Mouse (Mus musculus): Measurements from ENCODE around the gene Tmub2. TPM values are rescaled to one million over a fixed set of nuclear protein-coding genes. Genes with fewer than 3 reads are reported as not detected.
A peak's percentile ranks its signal among the peaks of the same experiment; 100 is the strongest.

Tmub2 gene
- polyA plus RNA-seq, 1 experiment from 2014 or later, result 40.9 TPM

DNA sequence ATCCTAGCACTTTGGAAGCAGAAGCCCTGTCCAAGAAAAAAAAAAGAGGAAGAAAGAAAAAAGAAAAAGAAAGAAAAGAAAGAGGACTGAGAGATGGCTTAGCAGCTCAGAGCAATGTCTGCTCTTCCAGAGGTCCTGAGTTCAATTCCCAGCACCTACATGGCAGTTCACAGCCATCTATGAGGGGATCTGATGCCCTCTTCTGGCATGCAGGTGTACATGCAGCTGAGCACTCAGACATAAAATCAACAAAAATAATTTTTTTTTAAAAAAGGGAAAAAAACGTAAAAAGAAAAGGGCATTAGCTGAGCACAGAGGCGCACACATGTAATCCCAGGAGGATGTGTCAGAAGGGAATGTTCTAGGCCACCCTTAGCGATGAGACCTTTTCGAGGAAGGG lies 37.9 kb upstream of the Tmub2 start:
- DNase-seq (ENCODE audit: low spot score) (no peak), ATAC-seq (replicated peaks; ENCODE audit: insufficient number of reproducible peaks, low FRiP score, low TSS enrichment, low read depth) (no peak)
- WGBS, result 85% methylated on average over 4 of the region's 4 CpGs
- Histone ChIP-seq H3K36me3 (replicated peaks; ENCODE audit: control insufficient read depth, insufficient read depth, low read depth, low read length) (no peaks in the 10 kb centered on the region; the same call in 1 of the 2 replicates), H3K4me3 (ENCODE audit: low read depth, low read length) (no peak overlapping the region), H3K9ac (replicated peaks; ENCODE audit: low read length) (no peak overlapping the region), H3K27ac (replicated peaks; ENCODE audit: low read depth, low read length) (no peak overlapping the region), H3K4me1 (ENCODE audit: control insufficient read depth, insufficient read depth, low read length) (no peaks in the 10 kb centered on the region), H3K27me3 (ENCODE audit: control insufficient read depth, insufficient read depth, low read length) (no peaks in the 10 kb centered on the region), H3K4me2 (ENCODE audit: low read depth, low read length) (no peak overlapping the region), H3K9me3 (replicated peaks; ENCODE audit: control insufficient read depth, low read length) (no peaks in the 10 kb centered on the region)

DNA sequence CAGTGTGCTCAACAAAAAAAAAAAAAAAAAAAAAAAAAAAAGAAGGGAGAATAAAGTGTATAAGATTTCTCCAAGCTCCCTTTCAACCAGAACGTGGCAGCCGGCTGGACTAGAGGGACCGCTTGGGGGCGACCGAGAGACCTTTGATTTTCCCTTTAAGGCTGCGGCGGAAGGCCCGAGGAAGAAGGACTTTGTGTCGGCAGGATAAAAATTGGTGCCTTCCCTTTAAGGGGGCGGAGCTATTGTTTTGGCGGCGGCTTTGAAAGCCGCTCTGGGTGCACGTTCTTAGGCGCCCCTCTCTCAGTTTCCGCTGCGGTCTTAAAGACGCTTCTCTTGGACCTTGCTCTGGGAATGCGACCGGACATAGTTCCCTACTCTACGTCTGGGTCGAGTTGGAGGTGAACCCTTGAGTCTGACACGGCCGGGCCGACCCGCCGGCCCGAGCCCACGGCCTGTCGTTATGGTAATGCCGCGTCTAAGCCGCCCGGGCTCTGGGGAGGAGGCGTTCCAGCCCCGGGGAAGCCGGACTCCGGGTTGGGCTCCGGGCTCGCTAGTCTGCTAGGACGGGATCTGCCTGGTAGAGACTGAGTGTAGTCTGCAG lies 36.0 kb upstream of the Tmub2 start, which contains the start of gene BC030867:
Gene BC030867 (plus strand): TSS at position 253 of the 601 bp plus-strand sequence.
- DNase-seq (ENCODE audit: low spot score) (peak; percentile 99), ATAC-seq (replicated peaks; ENCODE audit: insufficient number of reproducible peaks, low FRiP score, low TSS enrichment, low read depth) (peak; percentile 20; the same call in 1 of the 2 replicates)
- Histone ChIP-seq H3K4me2 (ENCODE audit: low read depth, low read length) (peak within 1 kb of the TSS; percentile 76), H3K9me3 (replicated peaks; ENCODE audit: control insufficient read depth, low read length) (no peaks in the 10 kb centered on the region), H3K4me3 (ENCODE audit: low read depth, low read length) (peak within 1 kb of the TSS; percentile 66), H3K9ac (replicated peaks; ENCODE audit: low read length) (peak within 1 kb of the TSS; percentile 72), H3K27ac (replicated peaks; ENCODE audit: low read depth, low read length) (peak within 1 kb of the TSS; percentile 2; the same call in 1 of the 2 replicates), H3K4me1 (ENCODE audit: control insufficient read depth, insufficient read depth, low read length) (no peaks in the 10 kb centered on the region), H3K27me3 (ENCODE audit: control insufficient read depth, insufficient read depth, low read length) (no peaks in the 10 kb centered on the region), H3K36me3 (replicated peaks; ENCODE audit: control insufficient read depth, insufficient read depth, low read depth, low read length) (no peaks in the 10 kb centered on the region; the same call in 1 of the 2 replicates)
- 0% methylated on average over 41 of the region's 41 CpGs for WGBS

DNA sequence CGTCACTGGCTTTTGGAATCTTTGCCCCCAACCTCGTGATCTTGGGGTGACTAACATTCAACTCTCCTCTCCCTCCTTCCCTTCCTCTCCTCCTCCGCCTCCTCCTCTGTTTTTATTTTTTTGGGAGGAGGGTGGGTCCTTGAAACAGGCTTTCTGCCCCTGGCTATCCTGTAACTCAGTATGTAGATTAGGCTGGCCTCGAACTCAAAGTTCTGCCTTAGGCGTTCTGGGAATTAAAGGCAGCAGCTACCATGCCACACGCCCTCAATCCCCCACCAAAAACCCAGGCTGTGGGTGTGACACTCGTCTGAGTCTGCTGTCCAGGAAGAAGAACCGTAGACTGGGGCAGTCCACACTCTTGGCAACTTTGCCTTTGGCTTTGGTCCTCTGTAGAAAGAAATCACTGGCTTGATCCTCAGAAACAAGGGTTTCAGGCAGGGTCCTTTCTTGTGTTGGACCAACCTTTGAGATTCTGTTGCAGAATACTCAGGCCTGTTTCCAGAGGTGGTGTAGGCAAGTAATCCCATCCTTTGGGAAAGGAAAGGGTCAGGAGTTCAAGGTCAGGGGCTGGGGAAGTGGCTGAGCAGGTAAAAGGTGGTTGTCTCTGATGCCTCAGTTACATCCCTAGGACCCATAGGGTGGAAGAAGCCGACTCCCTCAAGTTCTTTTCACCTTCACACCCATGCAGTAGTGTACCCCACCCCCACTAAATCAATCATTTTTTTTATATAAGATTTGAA lies 35.2 kb upstream of the Tmub2 start:
- ATAC-seq (replicated peaks; ENCODE audit: insufficient number of reproducible peaks, low FRiP score, low TSS enrichment, low read depth), result no peak
- Histone ChIP-seq H3K4me3 (ENCODE audit: low read depth, low read length) (peak overlapping the region; percentile 66), H3K36me3 (replicated peaks; ENCODE audit: control insufficient read depth, insufficient read depth, low read depth, low read length) (no peaks in the 10 kb centered on the region; the same call in 1 of the 2 replicates), H3K4me2 (ENCODE audit: low read depth, low read length) (peak overlapping the region; percentile 76), H3K9me3 (replicated peaks; ENCODE audit: control insufficient read depth, low read length) (no peaks in the 10 kb centered on the region), H3K9ac (replicated peaks; ENCODE audit: low read length) (peak overlapping the region; percentile 72), H3K27me3 (ENCODE audit: control insufficient read depth, insufficient read depth, low read length) (no peaks in the 10 kb centered on the region), H3K4me1 (ENCODE audit: control insufficient read depth, insufficient read depth, low read length) (no peaks in the 10 kb centered on the region), H3K27ac (replicated peaks; ENCODE audit: low read depth, low read length) (no peak overlapping the region; the same call in 1 of the 2 replicates)
- 12% methylated on average over 9 of the region's 9 CpGs for WGBS
- peak; percentile 15 for DNase-seq (ENCODE audit: low spot score)

DNA sequence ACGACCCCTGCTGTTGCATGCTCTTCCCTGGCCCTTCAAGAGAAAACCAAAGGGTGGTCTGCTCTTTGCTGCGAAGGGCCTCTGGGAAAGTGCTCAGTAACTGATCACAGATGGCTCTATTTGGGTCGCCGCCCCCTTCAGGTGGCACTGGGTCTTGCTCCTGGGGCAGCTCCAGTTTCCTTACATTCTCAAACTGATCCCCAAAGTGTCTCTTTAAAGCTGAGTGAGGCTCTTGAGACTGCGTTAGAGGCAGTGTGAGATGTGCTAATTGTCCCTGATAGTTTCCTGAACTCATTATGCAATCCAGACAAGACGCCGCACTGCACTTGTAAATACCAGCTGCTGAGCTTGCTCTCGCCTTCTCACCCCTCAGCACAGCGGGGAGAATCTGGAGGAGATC lies 27.2 kb upstream of the Tmub2 start:
- Histone ChIP-seq H3K4me1 (ENCODE audit: control insufficient read depth, insufficient read depth, low read length) (no peaks in the 10 kb centered on the region), H3K27me3 (ENCODE audit: control insufficient read depth, insufficient read depth, low read length) (no peaks in the 10 kb centered on the region), H3K9me3 (replicated peaks; ENCODE audit: control insufficient read depth, low read length) (no peaks in the 10 kb centered on the region), H3K4me2 (ENCODE audit: low read depth, low read length) (no peak overlapping the region), H3K36me3 (replicated peaks; ENCODE audit: control insufficient read depth, insufficient read depth, low read depth, low read length) (peaks cover 6% of the 10 kb centered on the region; the same call in 1 of the 2 replicates), H3K27ac (replicated peaks; ENCODE audit: low read depth, low read length) (no peak overlapping the region), H3K4me3 (ENCODE audit: low read depth, low read length) (no peak overlapping the region), H3K9ac (replicated peaks; ENCODE audit: low read length) (no peak overlapping the region)
- DNase-seq (ENCODE audit: low spot score), result peak; percentile 69
- peak; percentile 42; the same call in 1 of the 2 replicates for ATAC-seq (replicated peaks; ENCODE audit: insufficient number of reproducible peaks, low FRiP score, low TSS enrichment, low read depth)
- 30% methylated on average over 9 of the region's 9 CpGs for WGBS

GRCm38 (mm10) chr11:102258095-102258494 lies 26.6 kb upstream of the Tmub2 start:
- Histone ChIP-seq H3K36me3 (replicated peaks; ENCODE audit: control insufficient read depth, insufficient read depth, low read depth, low read length) (peaks cover 6% of the 10 kb centered on the region; the same call in 1 of the 2 replicates), H3K27me3 (ENCODE audit: control insufficient read depth, insufficient read depth, low read length) (no peaks in the 10 kb centered on the region), H3K4me3 (ENCODE audit: low read depth, low read length) (no peak overlapping the region), H3K4me2 (ENCODE audit: low read depth, low read length) (no peak overlapping the region), H3K27ac (replicated peaks; ENCODE audit: low read depth, low read length) (no peak overlapping the region), H3K4me1 (ENCODE audit: control insufficient read depth, insufficient read depth, low read length) (no peaks in the 10 kb centered on the region), H3K9ac (replicated peaks; ENCODE audit: low read length) (no peak overlapping the region), H3K9me3 (replicated peaks; ENCODE audit: control insufficient read depth, low read length) (no peaks in the 10 kb centered on the region)
- no peak for ATAC-seq (replicated peaks; ENCODE audit: insufficient number of reproducible peaks, low FRiP score, low TSS enrichment, low read depth)
- 83% methylated on average over 6 of the region's 6 CpGs for WGBS
- no peak for DNase-seq (ENCODE audit: low spot score)

GRCm38 (mm10) chr11:102258521-102258920 lies 26.2 kb upstream of the Tmub2 start:
- DNase-seq (ENCODE audit: low spot score) (no peak), ATAC-seq (replicated peaks; ENCODE audit: insufficient number of reproducible peaks, low FRiP score, low TSS enrichment, low read depth) (no peak)
- Histone ChIP-seq H3K4me2 (ENCODE audit: low read depth, low read length) (no peak overlapping the region), H3K4me3 (ENCODE audit: low read depth, low read length) (no peak overlapping the region), H3K36me3 (replicated peaks; ENCODE audit: control insufficient read depth, insufficient read depth, low read depth, low read length) (peaks cover 6% of the 10 kb centered on the region; the same call in 1 of the 2 replicates), H3K4me1 (ENCODE audit: control insufficient read depth, insufficient read depth, low read length) (no peaks in the 10 kb centered on the region), H3K27me3 (ENCODE audit: control insufficient read depth, insufficient read depth, low read length) (no peaks in the 10 kb centered on the region), H3K9ac (replicated peaks; ENCODE audit: low read length) (no peak overlapping the region), H3K9me3 (replicated peaks; ENCODE audit: control insufficient read depth, low read length) (no peaks in the 10 kb centered on the region), H3K27ac (replicated peaks; ENCODE audit: low read depth, low read length) (no peak overlapping the region)
- 94% methylated on average over 3 of the region's 3 CpGs for WGBS

- Histone ChIP-seq H3K4me3 (ENCODE audit: low read depth, low read length) (no peak overlapping the region), H3K36me3 (replicated peaks; ENCODE audit: control insufficient read depth, insufficient read depth, low read depth, low read length) (peaks cover 6% of the 10 kb centered on the region), H3K9me3 (replicated peaks; ENCODE audit: control insufficient read depth, low read length) (no peaks in the 10 kb centered on the region), H3K27ac (replicated peaks; ENCODE audit: low read depth, low read length) (no peak overlapping the region), H3K4me1 (ENCODE audit: control insufficient read depth, insufficient read depth, low read length) (no peaks in the 10 kb centered on the region), H3K4me2 (ENCODE audit: low read depth, low read length) (no peak overlapping the region), H3K9ac (replicated peaks; ENCODE audit: low read length) (no peak overlapping the region), H3K27me3 (ENCODE audit: control insufficient read depth, insufficient read depth, low read length) (no peaks in the 10 kb centered on the region)
- WGBS, result 92% methylated on average over 7 of the region's 7 CpGs
- ATAC-seq (replicated peaks; ENCODE audit: insufficient number of reproducible peaks, low FRiP score, low TSS enrichment, low read depth) (no peak), DNase-seq (ENCODE audit: low spot score) (no peak)
These were observed 21.5 kb upstream of the Tmub2 start for GRCm38 (mm10) chr11:102263211-102263610.

DNA sequence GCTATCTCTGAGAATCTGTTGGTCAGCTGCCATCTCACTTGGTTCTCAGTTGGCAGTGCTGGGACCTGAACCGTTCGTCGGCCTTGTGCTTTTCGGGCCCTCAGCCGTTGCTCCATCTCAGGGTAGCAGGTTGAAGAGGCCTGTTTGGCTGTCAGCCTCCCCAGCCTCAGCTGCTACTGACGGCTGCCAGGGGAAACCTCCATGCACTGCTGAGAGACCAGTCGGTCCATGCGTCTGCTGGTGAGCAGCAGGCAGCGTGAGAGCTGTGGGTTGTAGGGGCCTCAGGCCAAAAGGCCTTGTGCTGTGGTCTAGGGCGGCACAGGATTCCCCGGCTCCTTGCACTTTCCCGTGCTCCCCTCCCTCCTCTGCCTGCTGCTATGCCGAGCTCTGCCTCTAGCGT lies 18.9 kb upstream of the Tmub2 start:
- Histone ChIP-seq H3K4me2 (ENCODE audit: low read depth, low read length) (no peak overlapping the region), H3K27me3 (ENCODE audit: control insufficient read depth, insufficient read depth, low read length) (no peaks in the 10 kb centered on the region), H3K9me3 (replicated peaks; ENCODE audit: control insufficient read depth, low read length) (no peaks in the 10 kb centered on the region), H3K27ac (replicated peaks; ENCODE audit: low read depth, low read length) (no peak overlapping the region), H3K4me1 (ENCODE audit: control insufficient read depth, insufficient read depth, low read length) (no peaks in the 10 kb centered on the region), H3K9ac (replicated peaks; ENCODE audit: low read length) (no peak overlapping the region), H3K36me3 (replicated peaks; ENCODE audit: control insufficient read depth, insufficient read depth, low read depth, low read length) (peaks cover 2% of the 10 kb centered on the region; the same call in 1 of the 2 replicates), H3K4me3 (ENCODE audit: low read depth, low read length) (no peak overlapping the region)
- DNase-seq (ENCODE audit: low spot score), result no peak
- WGBS, result 62% methylated on average over 14 of the region's 14 CpGs
- no peak for ATAC-seq (replicated peaks; ENCODE audit: insufficient number of reproducible peaks, low FRiP score, low TSS enrichment, low read depth)
